Mouse (Mus musculus) hindbrain, embryonic 15.5 days (tissue): ENCODE results near the gene Slc6a4. TPM values are rescaled to one million over a fixed set of nuclear protein-coding genes. Genes with fewer than 3 reads are reported as not detected.

Experiments
- ATAC-seq: fragments of 200-750 bp; cut with Nextera tagmentation; 2 replicates; pipeline ENCODE4 v1.8.0; 2017; ENCODE audit warnings: low read depth, moderate number of reproducible peaks, moderate TSS enrichment; ENCODE audit not compliant: low FRiP score
- H3K27ac ChIP-seq: fragments of 300-500 bp; sonication (generic); replicated peaks from 2 replicates; pipeline ENCODE4 v1.5.1; 2015; ENCODE audit warnings: mild to moderate bottlenecking, inconsistent platforms
- H3K27me3 ChIP-seq: fragments of 300-500 bp; sonication (generic); 2 replicates; pipeline ENCODE4 v1.6.1; 2015; ENCODE audit warnings: control low read depth, inconsistent platforms
- H3K36me3 ChIP-seq: fragments of 300-500 bp; sonication (generic); 2 replicates; pipeline ENCODE4 v1.6.1; 2015; ENCODE audit warnings: control low read depth, inconsistent platforms
- H3K4me1 ChIP-seq: fragments of 300-500 bp; sonication (generic); replicated peaks from 2 replicates; pipeline ENCODE4 v1.6.1; 2015; ENCODE audit warnings: control low read depth, inconsistent platforms
- H3K4me2 ChIP-seq: fragments of 300-500 bp; sonication (generic); 2 replicates; pipeline ENCODE4 v1.6.1; 2015; ENCODE audit warnings: moderate library complexity, mild to moderate bottlenecking, inconsistent platforms
- H3K4me3 ChIP-seq: fragments of 300-500 bp; sonication (generic); 2 replicates; pipeline ENCODE4 v1.5.1; 2015; ENCODE audit warnings: mild to moderate bottlenecking, inconsistent platforms
- H3K9ac ChIP-seq: fragments of 300-500 bp; sonication (generic); 2 replicates; pipeline ENCODE4 v1.6.1; 2015; ENCODE audit warnings: inconsistent platforms
- H3K9me3 ChIP-seq: fragments of 300-500 bp; sonication (generic); 2 replicates; pipeline ENCODE4 v1.6.1; 2016; ENCODE audit warnings: control low read depth, inconsistent platforms
- WGBS: fragments of 180-500 bp; shearing (Covaris S2); methylation state at CpG from one replicate; pipeline ENCODE4 v1.1.7; 2015; 5-methylcytosine and 5-hydroxymethylcytosine counted together
- polyA plus RNA-seq: library from polyadenylated mRNA; unstranded; fragments of >200 nt; fragmentation: Nextera tagmentation; extraction: Ambion mirVana; gene quantifications from 2 replicates; pipeline ENCODE4 v1.2.1, GENCODE M21; 2015

The Slc6a4 gene
- polyA plus RNA-seq, 1 experiment from 2014 or later = 9.3 TPM

- Histone ChIP-seq H3K27ac (no peak overlapping the region), H3K9ac (peak overlapping the region; percentile 43), H3K4me3 (peak overlapping the region; percentile 55), H3K9me3 (no peaks in the 10 kb centered on the region), H3K4me1 (peaks cover 19% of the 10 kb centered on the region), H3K36me3 (no peaks in the 10 kb centered on the region), H3K27me3 (peaks cover 42% of the 10 kb centered on the region), H3K4me2 (peak overlapping the region; percentile 94)
- peak; percentile 85 for ATAC-seq
- WGBS = 0% methylated on average over 21 of the region's 21 CpGs
These were observed 1.1 kb upstream of the Slc6a4 start for GRCm38 (mm10) chr11:76997305-76997704.

- H3K4me1 ChIP-seq = peaks cover 19% of the 10 kb centered on the region
- peaks cover 47% of the 10 kb centered on the region for H3K27me3 ChIP-seq
- H3K9me3 ChIP-seq = no peaks in the 10 kb centered on the region
- ATAC-seq = no peak
- H3K9ac ChIP-seq = no peak overlapping the region
- 9% methylated on average over 24 of the region's 24 CpGs for WGBS
- H3K4me3 ChIP-seq = peak overlapping the region; percentile 55
- H3K27ac ChIP-seq = no peak overlapping the region
- H3K4me2 ChIP-seq = peak overlapping the region; percentile 94
- no peaks in the 10 kb centered on the region for H3K36me3 ChIP-seq
These were observed 363 bp downstream of the Slc6a4 start for GRCm38 (mm10) chr11:76998705-76999226.

DNA sequence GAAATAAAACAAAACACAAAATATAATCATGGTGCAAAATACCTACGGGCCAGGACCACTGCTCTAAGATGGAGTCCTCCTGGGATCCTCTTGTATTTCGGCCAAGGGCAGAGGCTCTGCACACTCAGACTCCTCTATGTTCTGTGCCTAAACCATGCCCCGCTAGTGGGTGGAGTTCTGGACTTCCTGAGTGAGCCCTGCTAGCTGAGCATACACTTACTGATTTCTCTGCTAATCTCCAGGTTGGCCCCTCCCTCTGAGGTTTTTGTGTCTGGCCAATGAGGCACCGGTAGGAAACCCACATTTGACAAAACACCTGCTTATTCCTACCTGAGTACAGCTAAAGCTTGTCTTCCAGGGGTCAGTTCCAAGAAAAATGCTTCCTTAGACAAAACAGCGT, 2.3 kb downstream of the Slc6a4 start:
- 76% methylated on average over 5 of the region's 5 CpGs for WGBS
- Histone ChIP-seq H3K4me1 (peaks cover 19% of the 10 kb centered on the region), H3K36me3 (no peaks in the 10 kb centered on the region), H3K27ac (no peak overlapping the region), H3K4me2 (no peak overlapping the region), H3K27me3 (peaks cover 47% of the 10 kb centered on the region), H3K4me3 (no peak overlapping the region), H3K9ac (no peak overlapping the region), H3K9me3 (no peaks in the 10 kb centered on the region)
- no peak for ATAC-seq

DNA sequence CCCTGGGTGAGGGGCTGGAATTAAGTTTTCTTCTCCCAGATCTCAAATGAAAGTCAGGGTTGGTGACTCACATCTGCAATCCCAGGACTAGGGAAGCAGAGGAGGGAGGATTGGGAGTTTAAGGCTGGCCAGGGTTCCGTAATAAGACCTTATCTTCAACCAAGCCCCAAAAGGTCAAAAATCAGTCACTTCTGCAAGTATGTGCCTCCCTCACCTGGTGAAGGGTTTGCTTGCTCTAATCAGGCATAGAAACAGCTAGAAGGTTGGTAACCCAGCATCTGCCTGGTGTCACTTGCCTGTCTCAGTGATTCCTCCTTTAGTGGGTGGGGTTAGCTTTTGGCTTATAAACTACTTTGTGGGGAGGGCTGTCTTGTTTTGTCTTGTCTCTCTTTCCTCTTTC, 4.0 kb downstream of the Slc6a4 start:
- ATAC-seq = no peak
- peaks cover 32% of the 10 kb centered on the region for H3K27me3 ChIP-seq
- WGBS = 90% methylated on average over 1 of the region's 1 CpGs

DNA sequence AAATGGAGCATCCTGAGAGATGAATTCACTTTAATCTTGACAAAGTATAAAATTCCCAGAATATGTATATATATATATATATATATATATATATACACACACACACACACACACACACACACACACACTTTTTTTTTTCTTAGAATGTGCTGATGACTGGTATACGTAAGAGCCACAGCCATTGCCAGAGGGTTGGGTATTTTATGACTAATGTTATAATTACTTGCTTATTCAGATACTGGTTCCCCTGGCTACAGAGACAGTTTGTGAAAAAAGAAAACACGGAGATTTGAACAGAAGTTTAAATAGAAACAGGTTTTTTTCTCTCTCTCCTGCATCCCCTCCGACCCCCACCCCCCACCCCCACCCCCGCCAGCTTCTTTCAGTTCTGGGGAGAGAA, 7.5 kb downstream of the Slc6a4 start:
- Histone ChIP-seq H3K9ac (no peak overlapping the region), H3K36me3 (no peaks in the 10 kb centered on the region), H3K27me3 (peaks cover 6% of the 10 kb centered on the region), H3K9me3 (no peaks in the 10 kb centered on the region), H3K4me3 (no peak overlapping the region), H3K4me2 (no peak overlapping the region), H3K4me1 (no peaks in the 10 kb centered on the region), H3K27ac (no peak overlapping the region)
- whole genome bisulfite sequencing = 60% methylated on average over 4 of the region's 4 CpGs
- no peak for ATAC-seq

More for the DNA sequence above, 4.0 kb downstream of the Slc6a4 start:
- Histone ChIP-seq H3K27ac (no peak overlapping the region), H3K4me1 (peaks cover 16% of the 10 kb centered on the region), H3K9me3 (no peaks in the 10 kb centered on the region), H3K4me3 (no peak overlapping the region), H3K36me3 (no peaks in the 10 kb centered on the region), H3K9ac (no peak overlapping the region), H3K4me2 (no peak overlapping the region)

DNA sequence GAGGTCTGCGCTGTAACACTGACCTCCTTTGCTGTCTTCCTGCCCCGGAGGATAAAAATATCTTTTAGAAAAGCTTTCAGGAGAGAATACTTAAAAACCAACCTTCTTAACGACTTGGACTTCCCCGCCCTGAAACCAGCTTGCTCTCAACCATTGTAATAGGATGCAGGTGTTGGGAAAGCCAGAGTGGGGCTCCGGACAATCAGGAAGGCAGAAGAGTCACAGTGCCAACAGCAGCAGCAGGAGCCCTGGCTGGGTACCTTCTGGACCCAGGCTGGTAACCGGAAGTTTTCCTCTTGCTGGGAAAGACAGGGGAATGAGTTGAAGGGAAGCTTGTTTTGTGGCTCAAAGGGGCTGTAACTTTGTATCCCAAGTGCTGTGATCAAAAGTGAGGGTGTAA, 8.2 kb downstream of the Slc6a4 start:
- no peaks in the 10 kb centered on the region for H3K36me3 ChIP-seq
- H3K4me3 ChIP-seq = no peak overlapping the region
- no peaks in the 10 kb centered on the region for H3K9me3 ChIP-seq
- H3K4me2 ChIP-seq = no peak overlapping the region
- no peak overlapping the region for H3K27ac ChIP-seq
- H3K9ac ChIP-seq = no peak overlapping the region
- no peak for ATAC-seq
- WGBS = 54% methylated on average over 6 of the region's 6 CpGs
- no peaks in the 10 kb centered on the region for H3K4me1 ChIP-seq
- peaks cover 6% of the 10 kb centered on the region; the same call in 1 of the 2 replicates for H3K27me3 ChIP-seq

DNA sequence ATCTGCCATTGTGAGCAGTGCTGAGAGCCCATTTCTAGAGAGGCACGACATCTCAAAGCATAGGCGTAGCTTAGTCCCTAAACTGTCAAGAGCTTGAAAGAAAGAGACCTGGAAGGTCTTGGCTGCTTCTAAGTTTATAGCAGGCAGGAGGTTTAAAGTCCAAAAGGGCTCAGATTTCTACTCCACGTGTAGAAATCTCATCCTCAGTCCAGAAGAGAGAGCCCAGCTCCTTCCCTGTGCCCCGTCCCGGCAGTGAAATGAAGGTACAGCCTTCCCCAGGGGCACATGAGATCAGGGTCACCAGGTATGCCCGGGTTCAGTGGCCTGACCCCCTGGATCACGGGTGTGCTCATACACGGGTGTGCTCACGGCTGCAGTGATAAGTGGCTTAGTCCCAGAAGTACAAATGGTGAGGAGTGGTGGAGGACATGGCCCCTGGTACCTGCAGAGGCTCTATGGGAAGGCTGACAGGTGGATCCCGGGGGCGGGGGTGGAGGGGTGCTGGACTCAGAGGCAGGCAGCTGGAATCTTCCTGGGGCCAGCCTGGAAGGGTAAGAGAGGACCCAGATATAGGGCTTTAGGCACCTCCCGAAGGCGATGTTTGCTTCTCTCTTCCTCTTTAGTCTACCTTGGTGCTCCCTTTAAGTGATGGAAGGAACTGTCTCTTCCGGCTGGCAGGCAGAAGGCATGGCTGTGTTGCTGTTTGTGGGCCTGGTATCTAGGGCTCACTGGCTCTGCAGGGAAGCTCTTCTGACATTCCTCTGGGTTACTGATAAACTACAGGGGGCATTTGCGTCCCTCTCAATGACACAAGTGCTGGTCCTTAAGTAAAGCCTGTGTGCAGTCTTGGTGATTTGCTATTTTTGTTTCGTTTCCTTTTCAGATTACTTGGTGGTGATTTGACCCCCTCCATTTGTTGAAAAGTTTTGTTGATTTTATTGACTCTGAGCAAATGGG, 10.9 kb downstream of the Slc6a4 start:
- no peak overlapping the region for H3K4me2 ChIP-seq
- WGBS = 80% methylated on average over 16 of the region's 16 CpGs
- no peaks in the 10 kb centered on the region for H3K9me3 ChIP-seq
- H3K4me1 ChIP-seq = no peaks in the 10 kb centered on the region
- no peaks in the 10 kb centered on the region for H3K36me3 ChIP-seq
- H3K27me3 ChIP-seq = no peaks in the 10 kb centered on the region
- no peak overlapping the region for H3K9ac ChIP-seq
- no peak overlapping the region for H3K4me3 ChIP-seq
- no peak for ATAC-seq
- H3K27ac ChIP-seq = no peak overlapping the region

DNA sequence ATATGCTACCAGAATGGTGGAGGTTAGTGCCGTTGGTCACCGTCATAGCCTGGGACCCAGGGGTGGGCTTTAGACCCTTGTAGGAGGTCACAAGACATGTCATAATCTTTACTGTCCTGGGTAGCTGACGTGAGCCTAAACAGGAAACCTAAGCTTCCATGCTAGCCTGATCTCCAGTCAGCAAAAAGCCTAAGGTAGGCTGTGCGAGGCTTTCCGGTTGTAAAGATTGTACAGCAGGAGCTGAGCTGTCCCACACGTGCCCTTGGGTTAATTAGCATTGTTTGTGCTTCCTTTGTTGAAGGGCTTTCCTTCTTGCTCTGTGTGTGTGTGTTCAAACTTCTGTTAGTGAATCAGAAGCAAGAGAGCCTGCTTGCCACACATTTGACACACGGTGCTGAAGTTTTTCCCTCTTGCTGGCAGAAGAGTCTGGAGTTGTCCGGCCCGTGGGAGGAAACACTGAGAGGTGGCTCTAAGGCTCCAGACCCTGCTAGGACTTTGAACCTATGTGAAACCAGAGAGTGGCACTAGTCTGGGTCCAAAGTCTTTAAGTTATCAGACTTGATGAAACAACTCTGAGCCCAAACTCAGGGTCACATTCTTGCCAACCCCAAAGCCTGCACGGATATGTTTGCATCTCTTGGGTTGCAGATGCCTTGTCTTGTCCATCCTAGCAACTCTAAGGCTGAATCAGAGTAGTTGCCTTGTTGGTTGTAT, 12.5 kb downstream of the Slc6a4 start:
- H3K27ac ChIP-seq = no peak overlapping the region
- H3K9ac ChIP-seq = no peak overlapping the region
- H3K4me2 ChIP-seq = no peak overlapping the region
- no peaks in the 10 kb centered on the region for H3K36me3 ChIP-seq
- no peaks in the 10 kb centered on the region for H3K9me3 ChIP-seq
- 82% methylated on average over 10 of the region's 10 CpGs for WGBS
- H3K27me3 ChIP-seq = no peaks in the 10 kb centered on the region
- no peak overlapping the region for H3K4me3 ChIP-seq
- ATAC-seq = no peak
- no peaks in the 10 kb centered on the region for H3K4me1 ChIP-seq

GRCm38 (mm10) chr11:77018046-77018445, 19.6 kb downstream of the Slc6a4 start:
- Histone ChIP-seq H3K4me2 (no peak overlapping the region), H3K4me1 (no peaks in the 10 kb centered on the region), H3K4me3 (no peak overlapping the region), H3K27ac (no peak overlapping the region), H3K27me3 (no peaks in the 10 kb centered on the region), H3K36me3 (no peaks in the 10 kb centered on the region), H3K9me3 (no peaks in the 10 kb centered on the region), H3K9ac (no peak overlapping the region)
- 74% methylated on average over 11 of the region's 11 CpGs for WGBS
- ATAC-seq = no peak

- 84% methylated on average over 8 of the region's 8 CpGs for WGBS
- no peaks in the 10 kb centered on the region for H3K4me1 ChIP-seq
- H3K4me2 ChIP-seq = no peak overlapping the region
- H3K4me3 ChIP-seq = no peak overlapping the region
- H3K27ac ChIP-seq = no peak overlapping the region
- no peaks in the 10 kb centered on the region for H3K9me3 ChIP-seq
- no peaks in the 10 kb centered on the region for H3K27me3 ChIP-seq
- ATAC-seq = no peak
- H3K9ac ChIP-seq = no peak overlapping the region
- no peaks in the 10 kb centered on the region for H3K36me3 ChIP-seq
These were observed 21.1 kb downstream of the Slc6a4 start for GRCm38 (mm10) chr11:77019539-77019938.

GRCm38 (mm10) chr11:77021749-77022396, 23.5 kb downstream of the Slc6a4 start:
- Histone ChIP-seq H3K4me1 (no peaks in the 10 kb centered on the region), H3K4me3 (no peak overlapping the region), H3K27me3 (no peaks in the 10 kb centered on the region), H3K36me3 (no peaks in the 10 kb centered on the region), H3K9me3 (no peaks in the 10 kb centered on the region), H3K4me2 (no peak overlapping the region), H3K9ac (no peak overlapping the region), H3K27ac (no peak overlapping the region)
- ATAC-seq = no peak
- 73% methylated on average over 9 of the region's 9 CpGs for WGBS

- Histone ChIP-seq H3K4me2 (no peak overlapping the region), H3K4me3 (no peak overlapping the region), H3K4me1 (no peaks in the 10 kb centered on the region), H3K27ac (no peak overlapping the region), H3K27me3 (no peaks in the 10 kb centered on the region), H3K36me3 (no peaks in the 10 kb centered on the region), H3K9me3 (no peaks in the 10 kb centered on the region), H3K9ac (no peak overlapping the region)
- no peak for ATAC-seq
- 78% methylated on average over 3 of the region's 3 CpGs for WGBS
These were observed 28.2 kb downstream of the Slc6a4 start for GRCm38 (mm10) chr11:77026559-77026958.
